Mouse (Mus musculus) left cerebral cortex, adult 9 months (tissue): ENCODE results near the gene Tubb2b.

Source experiments
- DNase-seq, 2 experiments: peaks; one replicate each; pipeline ENCODE4 v3.0.0; 2022; ENCODE audit warnings: low spot score in 2 of 2

Gene Tubb2b

DNA sequence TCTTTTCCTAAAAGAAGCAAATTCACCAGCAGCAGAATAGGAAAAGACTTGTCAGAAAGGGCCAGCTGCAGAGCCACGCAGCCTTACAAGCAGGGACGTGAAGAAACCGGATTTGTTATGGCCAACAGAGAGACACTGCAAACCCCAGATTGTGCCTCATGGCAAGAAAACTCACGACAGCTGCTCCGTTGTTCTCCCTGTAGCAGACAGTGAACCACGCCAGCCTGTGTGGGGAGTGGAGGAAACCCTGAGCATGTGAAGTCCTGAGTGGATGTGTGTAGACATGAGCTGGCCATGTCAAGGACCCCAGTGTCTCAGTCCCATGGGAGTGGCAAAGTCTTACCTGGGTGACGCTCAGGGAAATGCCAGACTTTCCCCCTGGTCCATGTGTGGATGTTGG lies 6.3 kb upstream of the Tubb2b start:
- peak in 1 of 2 experiments; percentile 73 for DNase-seq

DNA sequence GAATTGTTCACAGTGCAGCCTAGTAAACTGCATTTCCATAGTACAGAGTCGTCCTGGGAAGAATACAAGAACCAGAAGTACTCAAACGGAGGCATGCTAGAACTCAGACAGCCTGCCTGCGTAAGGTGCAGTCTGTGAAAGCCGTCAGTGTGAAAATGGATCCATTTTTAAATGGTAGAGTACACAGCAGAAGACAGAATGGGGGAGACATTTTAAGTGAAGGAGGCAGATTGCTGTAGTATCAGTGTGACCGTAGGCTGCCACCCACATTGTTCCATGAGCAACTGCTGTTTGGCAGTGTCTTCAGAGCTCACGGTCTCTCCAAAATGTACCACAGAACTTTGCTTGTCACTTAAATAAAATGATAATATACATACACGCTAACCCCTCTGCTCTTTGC lies 4.0 kb upstream of the Tubb2b start:
- peak; percentile 66 to 79 for DNase-seq

DNA sequence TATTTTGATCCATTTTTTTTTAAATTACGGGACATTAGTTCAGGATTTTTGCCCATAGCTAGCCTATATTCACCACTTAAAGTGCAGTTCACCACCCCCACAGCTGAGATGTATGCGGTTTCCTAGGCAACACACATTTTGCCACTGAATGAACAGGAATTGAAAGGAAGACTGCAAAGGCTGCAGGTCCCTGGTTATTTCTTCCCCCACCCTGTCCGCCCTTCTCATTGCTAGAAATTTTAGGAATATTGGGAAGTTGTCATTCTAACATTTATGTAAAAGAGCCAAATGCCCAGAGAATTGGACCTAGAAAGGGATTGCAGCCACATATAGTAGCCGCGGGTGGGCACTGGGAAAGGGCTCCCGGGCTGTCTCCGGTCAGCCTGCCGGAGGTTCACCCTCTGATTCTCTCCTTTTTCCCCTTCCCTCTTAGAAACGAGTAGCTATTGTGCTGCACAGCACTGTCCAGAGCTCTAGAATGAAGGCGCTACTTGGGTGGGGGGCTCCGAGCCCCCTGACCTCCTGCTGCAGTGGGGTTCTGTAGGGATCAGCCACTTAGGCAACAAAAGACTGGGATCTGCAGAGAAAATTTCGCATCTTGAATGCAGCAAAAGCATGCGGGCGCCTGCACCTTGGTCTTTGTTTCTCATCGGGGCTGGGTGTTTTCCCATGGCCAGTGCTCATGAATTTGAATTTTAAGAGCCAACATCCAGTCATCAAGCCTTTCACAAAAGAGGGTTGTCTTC lies 3.2 kb upstream of the Tubb2b start:
- no peak for DNase-seq

DNA sequence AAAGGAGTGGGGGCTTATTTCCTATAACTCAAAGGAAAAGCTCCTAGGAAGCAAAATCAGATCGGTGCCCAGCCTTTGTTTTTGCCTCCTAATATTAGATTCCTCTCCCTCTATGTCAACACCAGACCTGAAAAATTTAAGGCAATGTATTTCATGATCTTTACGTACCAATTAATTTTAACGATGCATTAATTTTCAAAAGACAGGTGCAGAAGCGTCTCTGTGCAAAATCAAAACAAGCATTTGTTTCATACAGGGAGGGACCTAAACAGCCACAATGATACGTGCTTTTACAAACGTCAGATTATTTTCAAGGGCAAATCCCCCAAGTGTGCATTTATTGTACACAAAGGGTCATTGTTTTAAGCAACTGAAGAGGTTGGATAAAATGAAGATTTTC lies 2.6 kb upstream of the Tubb2b start:
- DNase-seq, result no peak

DNA sequence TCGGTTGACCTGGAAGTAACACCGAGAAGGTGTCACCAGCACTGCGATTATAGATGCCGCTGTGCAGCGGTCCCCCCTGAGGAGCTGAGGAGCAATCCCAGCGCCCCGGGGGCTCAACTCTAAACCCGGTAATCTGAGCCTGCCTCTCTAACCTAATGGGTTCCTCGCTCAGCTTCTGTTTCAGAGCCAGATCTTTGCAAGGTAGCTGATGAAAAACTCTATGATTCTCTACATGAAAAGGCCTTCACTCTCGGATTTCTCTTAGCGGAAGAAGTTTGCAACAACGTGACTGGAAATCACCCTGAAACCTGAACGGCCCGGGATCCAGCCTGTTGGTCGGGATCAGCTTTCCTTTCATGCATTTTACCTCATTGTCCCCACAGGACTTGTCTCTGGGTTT lies 2.0 kb upstream of the Tubb2b start:
- no peak for DNase-seq

DNA sequence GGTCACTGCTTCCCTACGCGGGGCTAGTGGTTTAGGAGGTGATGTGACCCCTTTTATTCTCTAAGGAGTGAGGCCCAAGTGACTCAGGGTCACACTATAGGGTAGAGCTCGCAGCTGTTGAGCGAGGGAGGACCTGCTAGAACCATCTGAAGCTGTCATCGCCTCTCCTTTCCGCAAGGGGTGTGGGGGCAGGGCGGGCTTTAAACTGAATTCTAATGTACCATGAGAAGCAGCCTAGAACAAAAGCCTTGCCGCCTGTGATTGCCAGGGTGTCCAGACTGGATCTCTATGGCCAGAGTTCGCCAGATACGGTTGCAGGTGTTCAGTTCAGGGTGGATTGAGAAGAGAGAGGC lies 1.4 kb upstream of the Tubb2b start:
- DNase-seq, result no peak

DNA sequence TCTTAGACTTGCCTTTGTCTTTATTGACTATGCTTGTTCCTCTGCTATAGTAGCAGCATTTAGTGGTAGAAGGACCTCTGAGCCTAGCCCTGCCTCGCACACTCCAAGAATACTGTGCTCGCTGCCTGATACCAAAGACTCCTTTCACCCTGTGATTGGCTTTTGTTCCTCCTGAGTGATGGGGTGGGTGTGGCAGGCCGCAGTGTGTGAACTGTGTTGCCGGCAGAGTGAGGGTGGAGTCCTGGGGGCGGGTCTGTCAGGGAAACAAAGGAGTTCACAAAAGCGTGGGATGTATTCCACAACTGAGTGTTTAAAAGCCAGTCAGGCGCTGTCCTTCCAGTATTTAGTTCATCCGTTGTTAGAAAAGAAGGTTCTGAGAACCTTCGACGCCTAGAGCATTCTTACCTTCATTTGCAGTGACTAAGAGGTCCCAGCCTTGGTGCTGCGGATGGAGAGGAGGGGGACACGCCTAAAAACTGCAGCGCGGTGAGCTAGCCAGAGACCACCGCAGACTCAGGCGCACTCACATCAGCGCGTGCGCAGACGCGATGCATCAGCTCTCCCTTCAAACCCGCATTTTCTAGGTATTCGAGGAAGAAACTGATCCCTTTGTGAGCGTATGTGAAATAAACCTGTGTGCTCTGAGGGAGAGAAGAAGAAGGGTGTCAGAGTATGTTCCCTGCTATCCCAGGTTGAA lies 893 bp upstream of the Tubb2b start:
- peak in 1 of 2 experiments; percentile 25 for DNase-seq

DNA sequence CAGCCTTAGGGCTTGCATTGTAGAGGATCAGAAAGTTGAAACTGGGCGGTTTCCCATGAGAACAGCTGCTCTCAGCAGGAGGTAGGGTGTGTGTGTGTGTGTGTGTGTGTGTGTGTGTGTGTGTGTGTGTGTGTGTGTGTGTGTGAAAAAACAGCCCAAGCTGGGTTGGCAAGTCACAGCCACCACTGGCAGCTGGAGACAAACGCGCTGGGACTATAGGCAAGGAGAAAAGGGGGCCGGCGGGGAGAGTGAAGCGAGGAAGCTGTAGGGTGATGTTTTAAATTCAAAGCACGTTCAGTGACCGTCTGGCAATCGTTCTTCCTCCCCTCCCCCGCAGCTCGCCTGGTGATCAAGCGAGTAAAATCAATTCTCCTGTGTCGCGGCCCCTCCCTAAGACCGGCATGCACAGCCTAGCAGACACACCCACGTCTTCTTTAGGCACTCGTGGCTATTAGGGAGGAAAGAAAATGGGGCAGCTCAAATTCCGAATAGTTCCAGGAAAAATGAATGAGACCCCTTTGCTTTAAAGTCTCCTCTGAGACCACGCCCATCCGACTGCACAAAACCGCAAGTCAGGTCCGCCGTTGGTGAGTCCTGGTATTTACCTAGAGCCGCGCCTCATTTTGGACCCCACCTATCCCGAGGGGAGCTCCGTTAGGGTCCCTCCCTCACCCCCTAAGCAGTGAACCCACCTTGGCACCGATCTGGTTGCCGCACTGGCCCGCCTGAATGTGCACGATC lies 611 bp downstream of the Tubb2b start:
- peak in 1 of 2 experiments; percentile 73 for DNase-seq

DNA sequence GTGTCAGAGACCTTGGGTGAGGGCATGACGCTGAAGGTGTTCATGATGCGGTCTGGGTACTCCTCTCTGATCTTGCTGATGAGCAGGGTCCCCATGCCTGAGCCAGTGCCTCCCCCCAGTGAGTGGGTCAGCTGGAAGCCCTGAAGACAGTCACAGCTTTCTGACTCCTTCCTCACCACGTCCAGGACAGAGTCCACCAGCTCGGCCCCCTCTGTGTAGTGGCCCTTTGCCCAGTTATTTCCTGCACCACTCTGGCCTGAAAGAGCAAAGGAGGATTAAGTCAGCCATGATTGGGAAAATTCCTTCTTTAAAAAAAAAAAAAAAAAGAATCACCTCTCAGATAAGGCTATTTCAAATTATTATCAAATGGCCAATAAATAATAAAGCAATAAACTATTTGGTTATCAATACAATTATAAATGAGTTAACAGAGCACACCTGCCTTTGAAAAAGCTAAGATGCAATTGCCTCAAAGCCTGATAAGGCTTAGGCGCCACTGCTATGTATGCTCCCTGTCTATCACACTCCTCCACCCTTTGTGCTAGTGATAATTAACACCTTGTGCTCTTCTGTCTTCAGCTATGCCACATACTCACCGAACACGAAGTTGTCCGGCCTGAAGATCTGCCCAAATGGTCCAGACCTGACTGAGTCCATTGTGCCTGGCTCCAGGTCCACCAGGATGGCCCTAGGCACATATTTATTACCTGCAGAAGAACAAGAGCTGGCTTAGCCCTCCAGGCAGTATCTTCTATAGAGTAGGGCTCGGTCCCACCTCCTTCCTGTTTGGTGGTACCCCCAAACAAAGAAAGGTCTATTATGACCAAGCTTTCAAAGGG lies 1.8 kb downstream of the Tubb2b start:
- no peak for DNase-seq

DNA sequence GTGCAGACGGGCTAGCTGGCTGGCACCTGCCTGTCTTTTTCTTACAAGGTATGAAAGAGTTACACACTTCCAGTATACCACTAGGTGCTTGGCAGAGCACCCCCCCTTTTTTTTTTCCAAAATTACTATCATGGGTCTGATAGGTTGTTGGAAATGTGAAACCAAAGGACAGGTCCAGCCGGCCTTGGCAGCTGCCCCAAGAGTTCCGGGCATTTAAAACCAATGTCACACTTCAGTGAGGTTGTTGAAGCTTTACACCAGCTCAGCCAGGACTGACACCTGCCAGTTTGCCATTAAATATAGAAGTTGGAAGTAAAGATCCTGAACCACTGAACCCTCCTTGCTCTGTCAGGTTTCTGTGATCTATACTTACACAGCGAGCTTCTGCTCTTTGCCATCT lies 4.6 kb downstream of the Tubb2b start:
- no peak for DNase-seq

DNA sequence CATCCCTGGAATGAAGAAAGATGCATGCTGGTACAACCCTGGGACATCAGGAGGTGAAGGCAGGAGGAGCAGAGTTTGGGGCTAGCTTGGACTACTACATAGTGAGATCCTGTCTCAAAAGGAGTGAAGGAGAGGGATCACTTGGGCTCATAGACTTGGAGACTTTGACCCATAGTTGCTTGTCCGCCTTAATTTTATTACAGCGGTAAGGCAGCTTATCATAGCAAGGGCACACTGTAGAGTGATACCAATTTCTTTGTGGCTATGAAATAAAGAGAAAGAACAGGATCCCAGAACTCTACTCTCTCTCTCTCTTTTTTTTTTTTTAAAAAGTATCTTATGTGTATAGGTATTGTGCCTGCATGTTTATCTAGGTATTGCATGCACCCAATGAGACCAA lies 9.7 kb downstream of the Tubb2b start:
- no peak for DNase-seq

DNA sequence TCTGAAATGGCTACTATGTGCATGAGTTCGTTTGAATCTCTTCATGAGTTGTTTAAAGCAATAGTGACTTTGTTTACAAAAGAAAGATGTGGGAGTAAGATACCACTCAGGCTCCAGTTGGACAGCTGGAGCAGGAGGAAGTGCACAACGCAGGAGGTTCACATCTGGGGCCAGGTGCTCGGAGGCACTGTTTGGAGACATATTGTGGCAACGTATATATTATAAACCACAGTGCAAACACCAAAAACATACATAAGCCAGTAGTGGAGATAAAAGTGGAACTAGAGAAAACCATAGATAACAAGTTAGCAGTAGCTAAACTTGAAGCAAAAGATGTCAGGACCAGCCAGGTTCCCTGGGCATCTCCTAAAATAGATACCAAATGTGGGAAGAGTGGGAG lies 10.9 kb downstream of the Tubb2b start:
- no peak for DNase-seq

DNA sequence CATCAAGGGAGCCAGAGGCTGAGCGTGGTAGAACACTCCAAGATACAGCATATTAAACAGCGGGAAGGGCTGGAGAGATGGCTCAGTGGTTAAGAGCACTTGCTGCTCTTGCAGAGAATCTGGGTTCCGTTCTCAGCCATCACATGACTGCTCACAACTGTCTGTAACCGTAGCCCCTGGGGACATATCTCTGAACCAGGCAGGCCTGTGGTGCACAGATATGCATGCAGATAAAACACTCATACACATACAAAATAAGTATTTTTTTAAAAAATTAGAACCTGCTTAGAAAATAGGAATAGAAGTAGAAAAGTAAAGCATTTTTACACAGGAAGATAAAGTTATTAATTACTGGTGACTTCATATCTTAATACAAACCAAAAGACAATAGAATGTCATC lies 11.4 kb downstream of the Tubb2b start:
- DNase-seq, result no peak

DNA sequence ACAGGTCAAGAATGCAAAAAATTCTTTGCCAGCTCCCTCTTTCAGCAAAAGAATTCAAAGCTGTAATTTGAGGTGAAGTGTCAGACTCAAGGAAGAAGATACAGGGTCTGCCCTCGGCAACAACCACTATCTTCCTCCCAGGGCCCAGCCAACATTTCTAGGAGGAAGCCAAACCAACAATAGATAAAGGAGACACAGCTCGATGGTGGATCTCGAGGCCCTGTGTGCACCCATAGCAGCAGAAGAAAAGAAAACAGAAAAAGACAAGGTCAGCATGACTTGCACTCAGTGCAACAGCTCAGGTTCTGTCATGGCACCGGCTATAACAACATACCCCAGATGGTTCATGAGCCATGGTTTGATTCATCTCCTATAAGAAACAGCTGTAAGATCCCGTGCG lies 13.8 kb downstream of the Tubb2b start:
- no peak for DNase-seq

DNA sequence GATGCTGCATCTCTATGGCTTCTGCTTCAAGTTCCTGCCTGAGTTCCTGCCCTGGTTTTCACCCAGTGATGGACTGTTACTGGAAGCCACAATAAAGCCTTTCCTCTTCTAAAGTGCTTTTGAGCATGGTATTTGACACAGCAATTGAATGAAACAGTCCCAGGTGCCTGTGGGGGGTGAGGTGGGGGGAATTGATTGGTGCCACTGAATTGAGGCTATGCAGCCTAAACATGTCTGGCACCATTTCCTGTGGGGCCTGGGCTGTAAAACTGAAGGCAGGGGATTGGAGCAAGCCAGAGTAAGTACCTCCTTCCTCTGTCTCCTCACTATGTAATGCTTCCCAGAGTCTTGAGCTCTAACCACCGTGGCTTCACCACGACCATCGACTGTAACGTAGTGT lies 15.6 kb downstream of the Tubb2b start:
- DNase-seq, result no peak

DNA sequence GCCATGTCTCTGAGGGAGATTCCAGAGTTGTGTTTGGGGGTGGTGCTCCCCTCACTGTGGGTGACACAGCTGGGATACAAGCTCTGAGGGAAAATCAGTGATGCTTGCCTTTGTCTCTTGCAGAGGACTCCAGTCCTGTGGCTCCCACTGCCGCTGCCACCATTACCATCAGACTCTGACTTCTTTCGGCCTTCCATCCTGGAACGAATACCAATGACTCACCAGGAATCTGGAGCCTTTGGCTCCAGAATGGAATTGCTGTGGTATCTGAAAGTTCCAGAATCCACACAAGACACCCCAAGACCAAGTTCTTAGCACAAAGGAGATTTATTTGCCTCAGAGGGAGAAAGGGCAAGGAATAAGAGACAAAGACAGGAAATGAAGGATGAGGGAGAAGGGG lies 17.2 kb downstream of the Tubb2b start:
- DNase-seq, result no peak

DNA sequence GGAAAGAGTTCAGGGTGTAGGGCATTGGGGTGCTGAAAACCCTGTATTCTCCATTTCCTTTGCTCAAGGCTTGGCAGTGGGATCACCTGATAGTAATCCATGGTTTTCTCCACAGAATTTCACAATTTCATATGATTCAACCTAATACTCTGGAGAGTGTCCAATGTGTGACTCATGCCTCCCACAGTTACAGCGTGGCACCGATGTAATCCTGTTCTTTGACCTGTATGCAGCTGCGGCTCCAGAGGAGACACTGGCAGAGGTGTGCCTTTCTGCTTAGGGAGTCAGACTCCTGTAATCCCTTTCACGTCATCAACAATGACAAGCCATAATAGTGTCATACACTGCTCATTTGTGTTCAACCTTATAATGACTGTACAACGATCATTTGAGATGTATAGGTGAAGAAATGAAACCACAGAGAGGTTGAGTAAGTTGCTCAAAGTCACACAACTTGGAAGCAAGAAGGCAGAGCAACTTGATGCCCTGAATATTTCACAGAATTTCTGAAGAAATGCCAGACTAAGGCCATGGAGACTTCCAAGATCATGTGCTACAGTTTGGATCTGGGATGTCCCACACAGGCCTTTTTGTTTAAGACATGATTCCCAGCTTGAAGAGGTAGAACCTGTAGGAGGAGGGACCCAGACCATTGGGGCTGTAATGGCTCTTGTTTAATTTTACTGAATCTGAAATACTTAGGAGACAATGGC lies 17.7 kb downstream of the Tubb2b start:
- no peak for DNase-seq

DNA sequence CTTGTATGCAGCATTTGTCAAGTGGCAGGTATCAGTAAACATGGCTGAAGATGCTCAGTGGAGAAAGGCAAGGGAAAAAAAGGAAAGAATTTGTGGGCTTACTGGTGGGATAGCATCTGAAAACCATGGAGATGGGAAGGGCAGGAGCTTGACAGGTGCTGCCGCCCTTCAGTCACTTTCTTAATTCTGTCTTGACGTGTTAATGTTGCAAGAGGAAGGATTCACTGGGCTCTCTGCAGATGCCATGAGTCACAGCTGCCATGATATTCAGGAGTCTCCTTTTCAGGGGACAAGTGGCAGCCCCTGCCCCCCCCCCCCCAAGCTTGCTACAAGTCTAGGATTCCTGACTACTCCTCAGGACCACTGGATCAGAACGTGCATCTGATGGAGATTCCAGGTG lies 18.4 kb downstream of the Tubb2b start:
- no peak for DNase-seq

DNA sequence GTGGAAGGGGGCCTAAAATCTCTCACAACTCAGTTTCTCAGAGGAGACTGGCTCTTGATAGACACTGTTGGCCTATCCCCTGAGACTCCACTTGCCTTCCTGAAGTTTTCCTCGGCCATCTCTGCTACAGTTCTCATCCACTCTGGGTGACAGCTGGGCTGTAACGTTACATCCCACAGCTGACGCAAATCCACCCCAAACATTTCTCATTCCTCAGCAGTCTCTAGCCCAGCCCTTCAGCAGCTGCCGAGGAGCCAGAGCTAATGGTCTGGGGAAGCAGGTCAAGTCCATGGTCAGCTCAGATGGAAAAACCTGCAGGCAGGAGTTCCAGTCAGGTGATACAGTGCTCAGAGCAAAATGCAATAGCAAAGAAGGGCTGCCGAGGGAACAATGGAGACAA lies 19.2 kb downstream of the Tubb2b start:
- DNase-seq, result no peak

DNA sequence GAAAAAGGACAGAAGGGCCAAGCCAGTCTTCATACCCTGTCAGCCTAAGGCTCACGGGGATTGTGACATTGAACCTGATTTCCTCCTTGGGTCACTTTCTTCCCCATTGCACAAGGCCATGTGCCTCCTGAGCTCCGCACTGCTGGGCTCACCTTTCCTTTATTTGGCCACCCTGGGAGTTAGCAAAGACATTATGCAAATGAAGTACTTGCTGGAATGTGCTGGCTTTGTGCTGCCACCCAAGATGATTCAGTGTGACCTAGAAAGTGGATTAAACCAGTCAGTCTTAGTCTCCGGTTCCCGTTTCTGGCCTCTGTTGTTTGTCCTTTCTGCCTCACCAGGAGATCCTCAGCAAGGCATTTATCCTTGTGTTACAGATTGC lies 20.6 kb downstream of the Tubb2b start:
- no peak for DNase-seq

DNA sequence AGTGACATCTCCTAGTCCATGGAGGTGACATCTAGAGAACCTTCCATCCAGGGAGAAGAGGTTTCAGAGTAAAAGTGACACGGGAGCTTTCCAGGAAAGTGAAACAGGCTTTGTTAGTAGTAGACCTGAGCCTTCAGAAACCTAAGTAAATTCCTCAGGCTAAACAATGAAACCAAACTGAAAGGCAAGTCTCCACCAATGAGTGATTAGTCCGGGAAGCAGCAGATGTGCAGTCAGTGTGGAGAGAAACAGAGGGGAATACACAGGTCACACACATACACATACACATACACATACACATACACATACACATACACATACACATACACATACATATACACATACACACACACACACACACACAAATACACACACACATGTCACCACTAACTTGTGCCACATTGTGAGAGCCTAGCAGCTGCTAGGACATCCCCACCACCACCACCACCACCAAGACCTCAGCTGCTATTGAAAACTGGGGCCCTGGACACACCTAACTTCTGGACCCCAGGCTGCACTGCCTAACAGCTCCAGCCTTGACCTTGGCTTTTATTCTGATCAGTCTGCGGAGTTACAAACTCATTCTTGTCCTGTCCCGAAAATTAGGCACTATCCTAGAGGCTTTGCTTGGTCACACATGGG lies 21.1 kb downstream of the Tubb2b start:
- DNase-seq, result no peak
